Mouse (Mus musculus): ENCODE results near the gene Fam69a.
"Not testable (repeated sequence)": the region's sequence is repeated elsewhere in the genome, so short reads cannot be mapped to it uniquely, and the experiment has no call there.

The Fam69a gene

DNA sequence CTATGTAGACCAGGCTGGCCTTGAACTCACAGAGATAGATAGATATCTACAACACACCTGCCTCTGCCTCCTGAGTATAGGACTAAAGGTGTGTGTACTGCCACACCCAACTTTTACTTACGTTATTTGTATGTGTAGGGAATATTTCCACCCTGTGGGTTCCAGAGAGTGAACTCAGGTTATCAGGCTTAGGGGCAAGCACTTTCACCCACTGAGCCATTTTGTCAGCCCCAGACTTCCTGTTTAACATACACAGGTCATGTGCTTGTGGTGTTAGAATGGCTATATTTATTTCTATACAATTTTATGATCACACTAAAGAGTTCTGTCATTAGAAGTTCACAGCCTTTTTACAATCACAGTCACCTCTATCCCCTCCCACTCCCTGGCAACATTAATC lies 43.9 kb downstream of the Fam69a start:
- no peak for DNase-seq

DNA sequence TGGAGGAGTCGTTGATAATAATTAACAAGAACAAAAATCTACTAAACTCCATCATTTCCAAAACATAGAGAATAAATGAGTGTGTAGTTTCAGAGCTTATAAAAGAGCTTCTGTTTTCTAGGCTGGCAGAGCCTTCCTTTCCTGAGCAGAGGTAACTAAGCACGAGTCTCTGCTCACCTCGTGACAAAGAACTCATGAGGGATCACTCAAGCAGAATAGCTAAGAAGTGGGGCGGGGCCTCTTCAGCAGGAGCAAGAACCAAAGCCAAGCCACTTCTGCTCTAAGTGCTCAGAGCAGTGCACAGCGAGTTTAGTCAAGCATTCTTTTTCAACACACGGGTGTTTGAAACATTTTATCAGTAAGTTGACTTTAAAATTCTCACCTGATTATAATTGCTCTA lies 45.7 kb downstream of the Fam69a start:
- peak; percentile 72 to 78 for DNase-seq

DNA sequence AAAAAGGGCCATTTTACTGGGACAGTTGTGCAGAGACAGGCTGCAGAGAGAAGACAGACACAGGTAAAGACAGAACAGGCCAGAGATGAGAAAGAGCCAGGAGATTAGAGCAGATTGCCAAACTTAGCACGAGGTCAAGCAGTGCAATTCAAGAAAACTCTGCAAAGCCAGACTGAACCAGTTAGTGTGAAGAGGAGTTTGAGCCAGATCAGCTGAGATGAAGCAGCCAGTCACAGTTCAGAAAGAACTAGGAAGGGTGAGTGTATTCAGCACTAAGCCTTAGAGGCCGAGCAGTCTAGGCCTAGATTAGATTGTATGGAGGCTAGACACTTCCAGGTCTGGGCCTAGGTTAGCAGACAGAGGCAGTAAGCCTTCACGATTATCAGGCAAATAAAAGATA lies 47.2 kb downstream of the Fam69a start:
- DNase-seq, result peak; percentile 52 to 70

DNA sequence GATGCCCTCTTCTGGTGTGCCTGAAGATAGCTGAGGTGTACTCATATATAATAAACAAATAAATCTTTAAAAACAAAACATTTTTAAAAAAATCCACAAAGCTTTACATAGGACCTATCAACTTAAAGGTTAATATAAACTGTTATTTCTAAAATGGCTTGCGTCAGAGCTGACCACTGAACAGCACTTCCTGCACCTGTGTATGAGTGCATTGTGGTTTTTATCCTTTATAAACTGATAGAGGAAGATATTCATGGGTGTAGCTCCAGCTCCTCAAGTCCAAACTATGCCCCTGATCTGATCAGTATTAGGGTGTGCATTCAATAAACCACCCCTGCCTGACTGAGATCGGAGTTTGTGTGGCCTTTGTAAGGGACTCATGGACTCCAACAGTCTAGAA lies 48.0 kb downstream of the Fam69a start:
- no peak for DNase-seq

DNA sequence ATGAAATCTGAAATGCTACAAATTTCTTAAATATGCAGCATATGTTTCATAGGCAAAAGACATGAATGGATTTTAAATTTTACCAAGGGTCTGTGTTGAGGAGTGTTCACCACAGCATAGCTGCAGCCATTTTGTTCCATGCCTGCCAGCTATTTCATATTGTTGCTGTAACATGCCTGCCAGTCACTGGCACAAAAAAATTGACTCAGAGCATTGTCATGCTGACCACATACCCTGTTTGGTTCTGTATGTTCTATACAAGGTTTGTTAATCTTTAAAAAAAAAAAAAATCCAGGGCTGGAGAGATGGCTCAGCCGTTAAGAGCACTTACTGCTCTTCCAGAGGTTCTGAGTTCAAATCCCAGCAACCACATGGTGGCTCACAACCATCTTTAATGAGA lies 48.4 kb downstream of the Fam69a start:
- not testable (repeated sequence) for DNase-seq

DNA sequence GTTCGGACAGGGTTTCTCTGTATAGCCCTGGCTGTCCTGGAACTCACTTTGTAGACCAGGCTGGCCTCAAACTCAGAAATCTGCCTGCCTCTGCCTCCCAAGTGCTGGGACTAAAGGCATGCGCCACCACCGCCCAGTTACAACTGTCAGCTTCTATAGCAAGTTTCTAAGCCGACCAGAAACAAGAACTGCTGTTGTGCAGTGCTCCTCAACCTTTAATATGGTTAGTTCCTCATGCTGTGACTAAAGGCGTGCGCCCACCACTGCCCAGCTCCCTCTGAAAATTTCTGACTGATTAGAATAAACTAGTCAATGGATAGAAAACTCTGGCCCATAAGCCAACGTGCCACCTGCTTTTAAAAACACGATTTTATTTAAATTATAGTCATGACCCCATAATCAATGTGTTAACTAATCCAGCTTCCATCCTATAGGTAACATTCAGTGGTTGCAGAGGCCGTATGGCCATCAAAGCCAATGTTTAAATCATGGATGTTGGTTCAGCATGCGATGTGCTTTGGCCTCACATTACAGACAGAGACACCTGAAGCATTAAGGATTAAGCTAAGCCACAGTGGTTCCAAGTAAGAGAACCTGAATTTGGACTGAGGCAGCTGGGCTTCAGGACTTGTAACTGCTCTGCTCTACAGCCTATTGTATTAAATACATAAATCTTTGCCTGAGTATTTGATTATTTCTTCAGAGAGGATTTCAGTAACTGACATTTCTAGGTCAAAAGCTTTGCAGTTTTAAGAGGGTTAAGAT lies 50.1 kb downstream of the Fam69a start:
- DNase-seq, result no peak

DNA sequence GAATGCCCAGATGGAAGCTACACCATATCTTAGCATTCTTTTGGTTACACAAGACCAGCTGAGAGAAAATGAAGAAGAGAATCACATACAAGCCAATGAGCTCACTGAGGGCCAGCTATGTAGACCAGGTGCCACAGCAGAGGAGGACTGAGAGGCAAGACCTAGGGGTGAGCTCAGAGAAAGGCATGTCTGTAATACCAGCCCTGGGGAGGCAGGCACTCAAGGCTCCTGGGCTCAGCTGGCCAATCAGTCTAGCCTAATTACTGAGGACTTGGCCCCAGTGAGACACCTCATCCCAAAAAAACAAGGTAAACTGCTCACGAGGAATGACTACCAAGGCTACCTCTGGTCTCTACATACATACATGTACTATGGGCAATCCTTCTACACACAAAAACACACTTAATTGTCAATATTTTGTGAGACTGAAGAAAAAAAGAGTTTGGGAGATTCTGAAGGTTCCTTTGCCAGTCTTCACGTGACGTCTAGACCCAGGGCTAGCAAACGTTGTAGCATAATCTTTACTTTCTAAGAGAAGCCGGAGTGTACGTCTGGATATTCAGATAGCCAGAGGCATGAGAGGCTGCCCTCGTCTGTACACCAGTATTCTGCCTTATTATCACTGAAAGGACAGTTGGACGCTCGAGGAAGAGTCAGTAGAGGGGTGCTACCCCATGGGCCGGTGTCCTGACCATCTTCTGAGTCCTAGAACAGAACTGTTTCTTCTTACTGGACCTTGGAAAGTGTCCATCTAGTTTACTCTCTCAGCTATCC lies 51.9 kb downstream of the Fam69a start:
- DNase-seq, result no peak

DNA sequence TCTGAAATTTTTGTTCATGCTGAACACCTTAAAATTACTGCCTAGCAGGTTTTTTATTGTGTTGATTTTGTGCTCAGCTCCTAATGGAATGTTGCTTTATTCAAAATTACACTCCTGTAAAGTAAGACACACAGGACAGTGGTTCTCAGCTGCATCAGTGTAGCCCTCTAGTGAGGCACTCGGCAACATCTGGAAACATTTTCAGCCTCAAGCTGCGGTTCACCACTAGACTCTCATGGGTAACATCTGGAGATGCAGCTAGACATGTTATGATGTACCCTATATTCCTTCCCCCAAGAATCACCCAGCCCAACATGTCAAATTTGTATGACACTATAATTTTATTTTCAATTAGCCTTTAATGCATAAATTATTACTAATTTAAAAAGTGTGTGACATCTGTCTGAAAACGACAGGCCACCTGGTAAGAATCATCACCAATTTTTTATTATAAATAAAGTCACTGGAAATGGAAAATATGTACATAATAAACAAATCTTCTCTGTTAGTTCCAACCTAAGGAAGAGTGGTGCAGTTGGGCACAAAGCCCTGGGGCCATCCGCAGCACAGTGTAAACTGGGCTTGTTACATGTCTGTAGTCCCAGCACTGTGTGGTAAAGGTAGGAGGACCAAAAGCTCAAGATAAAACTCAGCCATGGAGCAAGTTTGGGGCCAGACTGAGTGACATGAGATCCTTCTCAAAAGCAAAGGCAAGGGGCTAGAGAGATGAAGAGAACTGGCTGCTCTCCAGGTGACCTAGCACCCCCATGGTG lies 53.5 kb downstream of the Fam69a start:
- DNase-seq, result no peak

DNA sequence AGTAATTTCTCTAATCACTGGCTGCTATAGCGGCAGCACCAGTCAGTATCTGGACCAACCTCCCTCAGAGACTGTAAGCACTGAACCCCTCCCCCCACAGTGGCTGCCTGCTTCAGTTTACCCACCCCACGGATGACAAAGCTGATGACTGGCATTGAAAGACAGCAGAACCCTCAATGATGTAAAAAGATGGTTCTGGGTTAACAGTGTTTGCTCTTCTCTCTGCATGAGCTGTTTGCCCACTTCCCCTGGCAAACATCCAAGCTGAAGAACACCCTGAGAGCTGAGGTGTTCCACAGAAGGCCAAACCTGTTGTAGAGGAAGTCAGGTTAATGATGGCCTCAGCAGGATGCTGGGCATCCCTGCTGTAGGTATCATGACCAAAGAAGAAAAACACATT lies 54.3 kb downstream of the Fam69a start:
- no peak for DNase-seq

DNA sequence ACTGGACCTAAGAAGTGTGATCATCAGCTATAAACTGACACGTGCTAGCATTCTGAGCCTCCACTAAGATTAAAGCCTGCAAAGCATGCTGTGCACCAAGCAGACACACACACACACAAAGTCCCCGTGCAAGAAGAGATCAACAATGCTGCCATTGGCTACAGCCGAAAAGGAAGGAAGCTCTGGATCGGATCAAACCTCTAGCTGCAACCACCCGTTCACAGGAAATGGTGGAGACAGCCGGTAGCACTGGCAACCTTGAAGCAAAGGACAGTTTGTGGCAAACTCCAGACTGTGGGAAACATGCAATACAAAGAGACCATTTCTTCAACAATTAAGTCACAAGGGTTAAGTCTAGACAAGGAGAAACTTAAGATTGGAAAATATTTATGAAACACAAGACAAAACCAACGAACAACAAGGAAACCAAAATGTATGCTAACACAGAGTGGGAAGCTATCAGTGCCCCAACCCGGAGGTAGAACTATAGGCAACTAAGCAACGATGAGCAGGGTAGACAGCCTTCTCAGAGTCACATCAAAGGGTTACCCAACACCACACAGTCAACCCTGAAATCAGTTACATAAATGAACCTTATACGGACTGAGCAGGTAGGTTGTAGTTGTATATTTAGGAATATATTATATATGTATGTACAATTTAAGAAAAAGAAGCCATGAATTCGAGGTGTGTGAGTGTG lies 60.2 kb downstream of the Fam69a start:
- DNase-seq, result no peak

DNA sequence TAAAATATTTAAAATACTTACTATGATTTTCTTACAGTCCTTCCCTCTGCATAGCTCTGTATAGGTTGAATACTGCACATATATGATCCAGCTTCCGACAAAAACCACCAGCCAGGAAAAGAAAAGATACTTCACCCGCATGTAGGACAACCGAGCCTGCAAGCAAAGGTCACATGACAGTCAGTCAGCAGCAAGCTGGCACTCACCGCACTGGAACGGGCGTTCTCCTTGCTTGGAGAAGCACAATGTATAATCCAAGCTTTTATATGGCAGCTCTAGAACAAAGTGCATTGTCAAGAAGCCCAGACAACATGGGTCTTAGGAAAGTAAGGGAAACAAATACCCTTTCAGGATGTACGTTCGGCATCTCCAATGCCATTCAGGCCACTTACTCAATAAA lies 62.3 kb downstream of the Fam69a start:
- DNase-seq, result peak; percentile 31 to 43

DNA sequence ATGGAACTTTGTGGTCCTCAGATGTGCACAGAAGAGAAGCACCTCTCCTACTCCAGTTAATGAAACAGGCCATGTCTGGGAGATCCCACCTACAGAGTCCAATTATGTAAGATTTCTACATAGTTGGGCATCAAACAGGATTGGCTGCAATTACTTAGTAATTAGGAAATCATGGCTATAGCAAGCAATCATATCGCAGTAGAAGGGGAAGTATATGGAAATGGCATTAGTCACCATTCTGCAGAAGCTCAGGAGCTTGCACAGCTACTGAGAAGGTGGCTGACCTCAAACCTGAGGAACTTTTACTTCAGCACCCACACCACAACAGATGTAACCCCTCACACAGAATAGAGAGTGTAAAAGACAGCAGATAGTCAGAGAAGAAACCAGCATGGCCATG lies 64.0 kb downstream of the Fam69a start:
- DNase-seq, result no peak

DNA sequence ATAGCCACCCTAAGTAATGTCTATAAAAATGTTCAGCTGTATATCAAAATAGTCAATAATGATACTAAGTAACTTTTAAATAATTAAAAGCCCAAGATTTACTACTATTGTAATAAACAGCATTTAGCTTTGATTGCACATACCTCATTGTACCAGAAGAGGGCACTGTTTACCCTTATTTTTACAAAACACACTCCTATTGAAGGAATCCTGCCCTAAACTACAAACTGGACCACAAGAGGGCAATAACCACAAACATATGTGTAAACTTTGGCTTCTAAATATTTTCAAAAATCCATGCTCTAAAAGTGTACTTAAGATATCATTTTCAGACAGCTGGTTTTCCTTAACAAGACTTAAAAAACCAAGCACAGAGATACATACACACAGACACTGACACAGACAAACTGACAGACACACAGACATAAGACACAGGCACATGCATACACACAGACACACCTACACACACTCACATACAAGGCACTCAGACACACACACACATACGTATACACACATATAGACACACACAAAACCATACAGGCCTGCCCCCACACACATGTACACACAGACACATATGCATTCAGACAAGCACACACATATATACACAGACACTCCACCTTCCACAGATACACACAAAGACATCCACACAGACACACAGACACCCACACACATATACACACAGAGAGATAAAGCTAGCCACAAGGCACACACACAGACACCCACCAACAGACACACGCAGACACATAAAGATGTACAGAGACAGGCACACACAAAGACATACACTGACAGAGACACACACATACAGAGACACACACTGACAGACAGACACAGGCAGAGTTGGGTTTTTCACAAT lies 65.3 kb downstream of the Fam69a start:
- DNase-seq, result peak; percentile 34 to 75

DNA sequence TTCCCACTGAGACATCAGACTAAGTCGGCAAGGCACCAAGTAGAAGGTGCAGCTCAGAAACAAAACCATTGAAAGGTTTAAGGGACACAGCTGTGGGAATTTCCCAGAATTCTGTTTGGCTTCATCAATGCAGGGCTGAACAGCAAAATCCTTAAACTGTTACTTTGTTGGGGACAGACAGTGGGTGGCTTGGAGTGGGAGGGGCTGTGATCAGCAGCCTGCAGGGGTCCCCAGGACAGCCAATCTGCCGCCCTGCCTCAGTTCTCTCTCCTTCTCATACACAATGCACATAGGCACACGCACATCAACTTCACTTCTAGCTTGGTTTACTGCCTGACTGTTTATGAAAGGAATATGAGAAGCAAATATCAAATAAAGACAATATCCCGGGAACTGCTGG lies 71.6 kb downstream of the Fam69a start:
- DNase-seq, result no peak

DNA sequence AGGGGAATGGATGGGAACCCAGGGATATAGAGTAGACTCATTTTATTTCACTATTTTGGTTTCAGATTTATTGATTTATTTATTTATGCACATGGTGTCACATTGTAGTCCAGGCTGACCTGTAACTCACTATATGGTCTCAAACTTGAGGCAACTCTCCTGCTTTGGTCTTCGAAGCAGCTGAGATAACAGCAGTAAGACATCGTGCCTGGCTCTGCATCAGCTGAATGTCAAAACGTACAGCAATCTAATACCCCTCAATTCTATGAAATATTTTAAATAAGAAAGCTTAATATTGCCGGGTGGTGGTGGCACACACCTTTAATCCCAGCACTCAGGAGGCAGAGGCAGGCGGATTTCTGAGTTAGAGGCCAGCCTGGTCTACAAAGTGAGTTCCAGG lies 75.9 kb downstream of the Fam69a start:
- DNase-seq, result no peak

DNA sequence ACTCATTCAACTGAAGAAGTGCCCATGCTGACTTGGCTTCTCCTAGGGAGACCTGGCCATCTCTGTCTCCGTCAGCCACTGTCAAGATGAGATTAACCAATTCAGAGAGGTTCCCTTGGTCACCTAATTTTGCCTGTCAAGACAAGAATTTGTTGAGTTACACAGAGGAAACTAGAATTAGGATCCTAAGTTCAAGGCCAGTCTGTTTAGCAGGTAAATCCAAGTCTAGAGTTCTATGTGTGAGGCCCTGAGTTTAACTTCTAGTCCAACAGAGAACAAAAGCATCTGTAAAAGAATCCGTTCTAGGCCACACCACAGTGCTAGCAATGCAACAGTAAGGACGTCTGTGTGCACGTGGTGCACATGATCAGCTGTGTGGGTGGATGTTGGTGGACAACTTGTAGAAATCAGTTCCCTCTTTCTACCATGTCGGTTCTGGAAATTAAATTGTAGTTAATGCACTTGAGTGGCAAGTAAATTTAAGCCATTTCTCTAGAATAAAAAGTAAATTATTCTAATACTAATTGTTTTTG lies 76.7 kb downstream of the Fam69a start:
- DNase-seq, result no peak

DNA sequence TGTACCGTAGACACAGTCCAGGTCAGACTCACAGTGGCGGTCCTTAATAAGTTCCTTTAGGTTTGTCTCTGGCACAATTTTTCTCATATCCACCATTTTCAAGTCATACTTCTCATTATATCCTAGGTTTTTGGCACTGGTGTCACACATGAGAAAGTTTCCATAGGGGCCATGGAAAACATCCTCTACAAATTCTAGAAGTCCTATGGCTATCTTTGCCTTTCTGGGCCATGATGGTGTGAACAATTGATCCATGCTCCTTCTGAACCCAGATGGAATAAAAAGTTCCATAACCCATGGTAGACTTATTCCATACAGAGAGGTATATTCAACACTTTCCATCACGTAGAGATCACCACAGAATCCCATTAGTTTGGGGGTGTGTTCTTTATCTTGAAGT lies 77.2 kb downstream of the Fam69a start:
- no peak for DNase-seq

DNA sequence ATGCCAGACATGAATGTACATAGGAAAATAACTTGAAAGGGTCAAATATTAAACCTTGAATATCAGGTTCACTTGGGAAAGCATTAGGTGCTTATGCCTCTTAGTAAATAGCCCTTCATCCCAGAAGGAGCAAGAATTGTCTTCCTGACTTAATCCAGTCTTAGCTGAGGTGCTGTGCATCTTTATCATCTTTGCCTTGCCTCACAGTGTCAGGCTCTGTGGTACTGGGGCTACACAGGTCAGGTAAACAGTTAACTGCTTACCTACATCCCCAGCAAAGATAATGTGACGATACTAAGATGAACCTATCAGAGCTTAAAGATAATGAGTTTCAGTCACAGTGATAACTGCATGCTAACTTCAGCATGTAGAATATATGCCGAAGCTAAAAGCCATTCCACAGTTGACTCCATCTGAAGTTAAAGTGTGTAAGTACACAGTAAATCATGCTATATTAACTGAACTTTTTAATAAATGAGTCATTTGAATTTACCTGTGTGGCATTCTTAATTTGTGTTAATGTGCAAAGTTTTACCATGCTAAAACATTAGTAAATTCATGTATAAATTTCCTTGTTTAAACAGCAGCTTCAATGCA lies 78.3 kb downstream of the Fam69a start:
- DNase-seq, result no peak

DNA sequence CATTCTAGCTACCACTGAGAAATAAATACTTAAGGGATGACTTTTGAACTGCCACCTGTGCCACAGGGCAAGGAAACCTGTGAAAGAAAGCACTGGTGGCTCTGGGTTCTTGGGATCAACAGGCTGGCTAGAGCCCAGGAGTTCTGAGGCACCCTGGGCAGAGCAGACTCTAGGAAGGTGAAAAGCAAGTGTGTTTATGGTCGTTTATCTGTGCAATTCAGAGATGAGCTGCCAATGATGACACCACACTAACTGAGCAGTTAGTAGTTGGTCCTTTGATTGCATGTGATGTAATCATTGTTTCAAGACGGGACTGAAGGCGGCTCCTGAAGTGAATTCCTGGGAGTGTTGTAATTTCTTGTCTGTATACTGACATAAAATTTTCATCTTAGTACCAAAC lies 82.6 kb downstream of the Fam69a start:
- no peak for DNase-seq

DNA sequence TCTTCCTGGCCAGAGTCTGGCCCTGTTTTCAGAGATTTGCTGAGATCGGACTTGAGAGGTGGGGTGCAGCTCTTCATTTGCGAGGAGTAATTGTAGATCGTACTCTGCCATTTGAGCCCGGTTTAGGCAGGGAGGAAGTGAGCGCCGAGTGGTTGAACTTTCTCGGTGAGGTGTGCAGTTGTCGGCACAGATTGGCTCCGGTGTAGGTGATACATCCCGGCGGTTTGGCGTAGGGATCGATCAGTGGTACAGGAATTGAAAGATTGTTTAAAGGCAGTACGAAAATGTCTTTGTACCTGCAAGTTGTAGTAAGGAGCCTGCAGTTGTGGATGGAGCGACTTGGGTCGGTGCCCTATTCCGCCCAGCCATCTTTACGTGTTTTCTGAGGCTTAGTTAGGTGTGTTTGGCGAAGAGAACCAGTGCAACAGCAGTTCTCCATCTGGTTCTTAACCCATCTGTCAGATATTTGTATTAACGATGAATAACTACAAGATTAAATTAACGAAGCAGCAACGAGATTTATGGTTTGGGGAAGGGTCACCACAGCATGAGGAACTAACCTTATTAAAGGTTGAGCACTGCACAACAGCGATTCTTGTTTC lies 85.8 kb downstream of the Fam69a start:
- no peak for DNase-seq

Measured in kidney, adult 8-10 months (tissue).